ENCODE assay signal across 23 mouse cellular contexts in genomic region chr5:77430471-77430870, GRCm38 (mm10). TPM values are rescaled to one million over a fixed set of nuclear protein-coding genes. Genes with fewer than 3 reads are reported as not detected.
DNase-seq lines count a peak whose midpoint lies in the region; ATAC-seq lines count a peak whose summit lies in the region.
"Had no signal": no experiment of that assay in that cellular context is flagged by ENCODE, and none has a peak within 500 bp of the region (broad histone marks: within the 10 kb centered on the region; RNA-seq: fewer than 3 reads in every experiment).

No protein-coding gene starts in this region.

- H3K9me3 ChIP-seq in neural tube, embryonic 13.5 days = no peaks in the 10 kb centered on the region
- no peaks in the 10 kb centered on the region for H3K9me3 ChIP-seq in neural tube, embryonic 14.5 days (ENCODE audit: control insufficient read depth, low read length)
- H3K9me3 ChIP-seq in neural tube, embryonic 15.5 days (replicated peaks) = no peaks in the 10 kb centered on the region
- no peaks in the 10 kb centered on the region for H3K9me3 ChIP-seq in midbrain, embryonic 10.5 days (replicated peaks)
- no peaks in the 10 kb centered on the region for H3K9me3 ChIP-seq in midbrain, embryonic 15.5 days

- no peak overlapping the region for H3K4me3 ChIP-seq in neural tube, embryonic 13.5 days
- H3K4me3 ChIP-seq in neural tube, embryonic 14.5 days (ENCODE audit: low read depth, low read length) = no peak overlapping the region
- H3K4me3 ChIP-seq in neural tube, embryonic 15.5 days (replicated peaks) = no peak overlapping the region
- H3K4me3 ChIP-seq in midbrain, embryonic 10.5 days = no peak overlapping the region
- no peak overlapping the region for H3K4me3 ChIP-seq in midbrain, embryonic 15.5 days

- 41% methylated on average over 11 of the region's 11 CpGs for WGBS in neural tube, embryonic 13.5 days
- 40% methylated on average over 11 of the region's 11 CpGs for WGBS in neural tube, embryonic 14.5 days
- 29% methylated on average over 11 of the region's 11 CpGs for WGBS in neural tube, embryonic 15.5 days
- 90% methylated on average over 11 of the region's 11 CpGs for WGBS in midbrain, embryonic 10.5 days
- 80% methylated on average over 11 of the region's 11 CpGs for WGBS in midbrain, embryonic 15.5 days

- peaks cover 15% of the 10 kb centered on the region for H3K4me1 ChIP-seq in neural tube, embryonic 13.5 days (replicated peaks)
- H3K4me1 ChIP-seq in neural tube, embryonic 14.5 days (ENCODE audit: control insufficient read depth, insufficient read depth, low read length) = no peaks in the 10 kb centered on the region
- peaks cover 13% of the 10 kb centered on the region for H3K4me1 ChIP-seq in neural tube, embryonic 15.5 days
- H3K4me1 ChIP-seq in midbrain, embryonic 10.5 days = no peaks in the 10 kb centered on the region
- H3K4me1 ChIP-seq in midbrain, embryonic 15.5 days = no peaks in the 10 kb centered on the region

- H3K4me2 ChIP-seq in neural tube, embryonic 13.5 days = no peak overlapping the region; the same call in 1 of the 2 replicates
- no peak overlapping the region for H3K4me2 ChIP-seq in neural tube, embryonic 14.5 days (ENCODE audit: low read depth, low read length)
- H3K4me2 ChIP-seq in neural tube, embryonic 15.5 days = peak overlapping the region; percentile 32; the same call in 1 of the 2 replicates
- no peak overlapping the region for H3K4me2 ChIP-seq in midbrain, embryonic 15.5 days

- H3K9ac ChIP-seq in neural tube, embryonic 13.5 days = no peak overlapping the region
- no peak overlapping the region for H3K9ac ChIP-seq in neural tube, embryonic 14.5 days (replicated peaks; ENCODE audit: low read depth, low read length)
- H3K9ac ChIP-seq in neural tube, embryonic 15.5 days (replicated peaks) = no peak overlapping the region
- no peak overlapping the region for H3K9ac ChIP-seq in midbrain, embryonic 15.5 days

- no peaks in the 10 kb centered on the region for H3K36me3 ChIP-seq in neural tube, embryonic 13.5 days
- no peaks in the 10 kb centered on the region for H3K36me3 ChIP-seq in neural tube, embryonic 14.5 days (ENCODE audit: control insufficient read depth, insufficient read depth, low read length)
- H3K36me3 ChIP-seq in neural tube, embryonic 15.5 days = no peaks in the 10 kb centered on the region
- H3K36me3 ChIP-seq in midbrain, embryonic 10.5 days = no peaks in the 10 kb centered on the region
- no peaks in the 10 kb centered on the region for H3K36me3 ChIP-seq in midbrain, embryonic 15.5 days (replicated peaks)
- H3K36me3 ChIP-seq: G1E had no signal

- intact Hi-C loops in heart, postnatal 14 days (cut with DNase I) = no loop called here

- peak; percentile 57; the same call in 1 of the 2 replicates for ATAC-seq in neural tube, embryonic 13.5 days (ENCODE audit: low read depth)
- ATAC-seq in neural tube, embryonic 14.5 days (ENCODE audit: low read depth) = peak; percentile 69
- ATAC-seq in neural tube, embryonic 15.5 days (ENCODE audit: low FRiP score) = peak; percentile 72
- no peak for ATAC-seq in midbrain, embryonic 15.5 days (replicated peaks)
- ATAC-seq: activated CD4-positive, CD25-positive, alpha-beta regulatory T cell, adult 4 months; CD4-positive, CD25-positive, alpha-beta regulatory T cell, adult 4 months; Patski had no signal

- peak; percentile 17 for DNase-seq in heart, adult 11 months
- no peak for DNase-seq in heart, postnatal 14 days
- no peak for DNase-seq in neural tube, embryonic 10.5 days (ENCODE audit: extremely low spot score, low spot score)
- DNase-seq in midbrain, embryonic 10.5 days (ENCODE audit: low spot score) = no peak
- DNase-seq: adrenal gland, adult 2 months; adrenal gland, adult 8-10 months; adrenal gland, postnatal 10 days; adrenal gland, postnatal 14 days; adrenal gland, postnatal 25 days; adrenal gland, postnatal 36 days; B cell, adult 2 months; cerebellum, adult 11 months; cerebellum, adult 11-12 months had no signal

- no peaks in the 10 kb centered on the region for H3K27me3 ChIP-seq in neural tube, embryonic 13.5 days
- no peaks in the 10 kb centered on the region for H3K27me3 ChIP-seq in neural tube, embryonic 14.5 days (ENCODE audit: control insufficient read depth, insufficient read depth, low read length)
- H3K27me3 ChIP-seq in neural tube, embryonic 15.5 days (replicated peaks) = no peaks in the 10 kb centered on the region
- no peaks in the 10 kb centered on the region for H3K27me3 ChIP-seq in midbrain, embryonic 10.5 days (ENCODE audit: low read depth, poor library complexity, severe bottlenecking)
- H3K27me3 ChIP-seq in midbrain, embryonic 15.5 days (replicated peaks) = no peaks in the 10 kb centered on the region
- H3K27me3 ChIP-seq: CH12.LX, Patski had no signal

- H3K27ac ChIP-seq in neural tube, embryonic 13.5 days (replicated peaks) = no peak overlapping the region
- no peak overlapping the region for H3K27ac ChIP-seq in neural tube, embryonic 14.5 days (ENCODE audit: low read depth, low read length)
- H3K27ac ChIP-seq in neural tube, embryonic 15.5 days (replicated peaks) = no peak overlapping the region; the same call in 1 of the 2 replicates
- H3K27ac ChIP-seq in midbrain, embryonic 10.5 days (replicated peaks) = no peak overlapping the region
- no peak overlapping the region for H3K27ac ChIP-seq in midbrain, embryonic 15.5 days

RNA-seq across cellular contexts. Expression of gene Igfbp7, which starts 22.6 kb away (rescaled TPM):
- total RNA-seq in heart, postnatal 14 days (2021) = 100 to 1,000 TPM; 437 to 440 TPM
- 51.8 and 62.6 TPM in 2 replicates for polyA plus RNA-seq in neural tube, embryonic 13.5 days (2015; fragmentation: Nextera tagmentation; extraction: Ambion mirVana)
- 52.8 and 54.2 TPM in 2 replicates for polyA plus RNA-seq in neural tube, embryonic 14.5 days (2014; fragmentation: Nextera tagmentation; extraction: Ambion mirVana)
- 64.4 and 64.8 TPM in 2 replicates for polyA plus RNA-seq in neural tube, embryonic 15.5 days (2015; fragmentation: Nextera tagmentation; extraction: Ambion mirVana)
- polyA plus RNA-seq in midbrain, embryonic 10.5 days (2016; fragmentation: Nextera tagmentation; extraction: Ambion mirVana) = 10.4 and 16.3 TPM in 2 replicates
- 57.9 and 63.4 TPM in 2 replicates for polyA plus RNA-seq in midbrain, embryonic 15.5 days (2015; fragmentation: Nextera tagmentation; extraction: Ambion mirVana)
- total RNA-seq: G1E, MEL had no signal
- polyA plus RNA-seq: G1E had no signal
